14 mouse cellular contexts compared by ENCODE assay signal in genomic region chrX:12312534-12312933, GRCm38 (mm10).
A peak's percentile ranks its signal among the peaks of the same experiment; 100 is the strongest.
DNase-seq lines count a peak whose midpoint lies in the region; ATAC-seq lines count a peak whose summit lies in the region.
"Had no signal": no experiment of that assay in that cellular context is flagged by ENCODE, and none has a peak within 500 bp of the region (broad histone marks: within the 10 kb centered on the region; RNA-seq: fewer than 3 reads in every experiment).

No protein-coding gene starts in this region.

- no peak overlapping the region for H3K9ac ChIP-seq in intestine, embryonic 16.5 days (ENCODE audit: low read depth, low read length)
- no peak overlapping the region for H3K9ac ChIP-seq in intestine, embryonic 15.5 days
- H3K9ac ChIP-seq in liver, embryonic 15.5 days, result no peak overlapping the region
- H3K9ac ChIP-seq in stomach, embryonic 15.5 days, result no peak overlapping the region
- H3K9ac ChIP-seq: heart, embryonic 15.5 days; neural tube, embryonic 12.5 days had no signal

- no peaks in the 10 kb centered on the region for H3K4me1 ChIP-seq in intestine, embryonic 16.5 days (ENCODE audit: control insufficient read depth, insufficient read depth, low read length)
- no peaks in the 10 kb centered on the region for H3K4me1 ChIP-seq in intestine, embryonic 15.5 days (replicated peaks)
- H3K4me1 ChIP-seq in liver, embryonic 15.5 days (replicated peaks), result peaks cover 33% of the 10 kb centered on the region
- no peaks in the 10 kb centered on the region for H3K4me1 ChIP-seq in stomach, embryonic 15.5 days
- H3K4me1 ChIP-seq: neural tube, embryonic 12.5 days had no signal

- H3K27ac ChIP-seq in intestine, embryonic 16.5 days (ENCODE audit: low read length), result no peak overlapping the region
- no peak overlapping the region for H3K27ac ChIP-seq in intestine, embryonic 15.5 days
- H3K27ac ChIP-seq in liver, embryonic 15.5 days (replicated peaks), result peak overlapping the region; percentile 81
- no peak overlapping the region for H3K27ac ChIP-seq in stomach, embryonic 15.5 days
- H3K27ac ChIP-seq: heart, embryonic 15.5 days; neural tube, embryonic 12.5 days had no signal

- H3K9me3 ChIP-seq in intestine, embryonic 16.5 days (ENCODE audit: control insufficient read depth, low read length), result no peaks in the 10 kb centered on the region
- H3K9me3 ChIP-seq in intestine, embryonic 15.5 days, result no peaks in the 10 kb centered on the region
- H3K9me3 ChIP-seq in liver, embryonic 15.5 days (replicated peaks), result no peaks in the 10 kb centered on the region
- H3K9me3 ChIP-seq in stomach, embryonic 15.5 days, result no peaks in the 10 kb centered on the region
- H3K9me3 ChIP-seq: heart, embryonic 15.5 days; neural tube, embryonic 12.5 days had no signal

- WGBS in intestine, embryonic 16.5 days, result 55% methylated on average over 5 of the region's 5 CpGs
- WGBS in intestine, embryonic 15.5 days, result 61% methylated on average over 5 of the region's 5 CpGs
- WGBS in liver, embryonic 15.5 days (ENCODE audit: insufficient replicate concordance), result 39% methylated on average over 5 of the region's 5 CpGs
- WGBS in stomach, embryonic 15.5 days, result 57% methylated on average over 5 of the region's 5 CpGs

- ATAC-seq in intestine, embryonic 16.5 days, result peak; percentile 36; the same call in 1 of the 2 replicates
- no peak; the same call in 1 of the 2 replicates for ATAC-seq in intestine, embryonic 15.5 days
- peak; percentile 94 for ATAC-seq in erythroblast, adult 5-6 weeks (replicated peaks; ENCODE audit: low FRiP score, poor library complexity, severe bottlenecking)
- peak; percentile 92 for ATAC-seq in liver, embryonic 15.5 days (ENCODE audit: insufficient read depth)
- peak; percentile 75 for ATAC-seq in stomach, embryonic 15.5 days (ENCODE audit: insufficient read depth, low FRiP score, low read depth)
- ATAC-seq: activated CD4-positive, CD25-positive, alpha-beta regulatory T cell, adult 4 months; forebrain, embryonic 14.5 days had no signal

- H3K27me3 ChIP-seq in intestine, embryonic 16.5 days (replicated peaks; ENCODE audit: control insufficient read depth, insufficient read depth, low read length), result no peaks in the 10 kb centered on the region
- no peaks in the 10 kb centered on the region for H3K27me3 ChIP-seq in intestine, embryonic 15.5 days (replicated peaks)
- no peaks in the 10 kb centered on the region for H3K27me3 ChIP-seq in liver, embryonic 15.5 days
- H3K27me3 ChIP-seq in stomach, embryonic 15.5 days (replicated peaks), result no peaks in the 10 kb centered on the region
- H3K27me3 ChIP-seq: neural tube, embryonic 12.5 days had no signal

- no peaks in the 10 kb centered on the region for H3K36me3 ChIP-seq in intestine, embryonic 16.5 days (ENCODE audit: control insufficient read depth, insufficient read depth, low read length)
- no peaks in the 10 kb centered on the region for H3K36me3 ChIP-seq in intestine, embryonic 15.5 days
- no peaks in the 10 kb centered on the region for H3K36me3 ChIP-seq in liver, embryonic 15.5 days (replicated peaks)
- H3K36me3 ChIP-seq in stomach, embryonic 15.5 days, result no peaks in the 10 kb centered on the region
- H3K36me3 ChIP-seq: heart, embryonic 15.5 days; neural tube, embryonic 12.5 days had no signal

- no peak for DNase-seq in kidney, postnatal 14 days
- DNase-seq in layer of hippocampus, adult 18-20 months (ENCODE audit: low spot score in 2 of 2), result no peak
- DNase-seq in right cerebral cortex, postnatal 14 days, result no peak
- DNase-seq: kidney, adult 9 months; right cerebral cortex, postnatal 4 days had no signal

- H3K4me2 ChIP-seq in intestine, embryonic 16.5 days (ENCODE audit: low read depth, low read length), result no peak overlapping the region
- no peak overlapping the region for H3K4me2 ChIP-seq in intestine, embryonic 15.5 days (replicated peaks)
- H3K4me2 ChIP-seq in liver, embryonic 15.5 days, result peak overlapping the region; percentile 53
- no peak overlapping the region for H3K4me2 ChIP-seq in stomach, embryonic 15.5 days
- H3K4me2 ChIP-seq: heart, embryonic 15.5 days; neural tube, embryonic 12.5 days had no signal

- H3K4me3 ChIP-seq in intestine, embryonic 16.5 days (ENCODE audit: low read length), result no peak overlapping the region
- H3K4me3 ChIP-seq in intestine, embryonic 15.5 days (replicated peaks), result no peak overlapping the region
- no peak overlapping the region for H3K4me3 ChIP-seq in liver, embryonic 15.5 days (replicated peaks)
- no peak overlapping the region for H3K4me3 ChIP-seq in stomach, embryonic 15.5 days (replicated peaks)
- H3K4me3 ChIP-seq: heart, embryonic 15.5 days; neural tube, embryonic 12.5 days had no signal
